Mouse (Mus musculus): Measurements from ENCODE around the gene Ogfr. TPM values are rescaled to one million over a fixed set of nuclear protein-coding genes. Genes with fewer than 3 reads are reported as not detected.

Gene Ogfr
- polyA plus RNA-seq, 1 experiment from 2014 or later, result 69.3 TPM

DNA sequence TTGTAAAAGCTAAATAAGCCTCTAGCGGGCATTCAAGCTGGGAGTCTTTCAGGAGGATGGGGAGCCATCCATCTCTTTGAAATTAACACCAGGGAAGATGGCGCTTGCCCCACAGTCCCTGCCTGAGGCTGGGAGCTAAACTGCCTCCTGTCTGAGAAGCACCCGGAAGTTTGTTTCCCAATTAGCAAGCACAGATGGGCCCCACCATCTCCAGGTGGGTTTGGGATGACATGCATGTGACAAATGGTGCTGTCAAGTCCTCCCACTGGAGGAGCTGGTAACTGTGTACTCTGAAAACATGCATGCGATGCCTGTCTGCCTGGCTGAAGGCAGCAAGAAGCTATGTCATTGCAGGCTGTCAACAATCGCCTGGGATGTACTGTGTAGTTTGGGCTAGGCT is 25.2 kb upstream of the Ogfr start:
- Histone ChIP-seq H3K9ac (replicated peaks; ENCODE audit: low read length) (no peak overlapping the region), H3K4me3 (ENCODE audit: low read length) (no peak overlapping the region), H3K4me2 (replicated peaks; ENCODE audit: low read depth, low read length) (no peak overlapping the region), H3K4me1 (ENCODE audit: insufficient read depth, low read length) (peaks cover 6% of the 10 kb centered on the region), H3K27me3 (ENCODE audit: insufficient read depth, low read length) (no peaks in the 10 kb centered on the region), H3K9me3 (ENCODE audit: low read length) (no peaks in the 10 kb centered on the region), H3K27ac (ENCODE audit: low read length) (no peak overlapping the region), H3K36me3 (ENCODE audit: insufficient read depth, low read length) (no peaks in the 10 kb centered on the region)
- WGBS, result 17% methylated on average over 5 of the region's 5 CpGs
- no peak for ATAC-seq (ENCODE audit: low FRiP score, low TSS enrichment)

DNA sequence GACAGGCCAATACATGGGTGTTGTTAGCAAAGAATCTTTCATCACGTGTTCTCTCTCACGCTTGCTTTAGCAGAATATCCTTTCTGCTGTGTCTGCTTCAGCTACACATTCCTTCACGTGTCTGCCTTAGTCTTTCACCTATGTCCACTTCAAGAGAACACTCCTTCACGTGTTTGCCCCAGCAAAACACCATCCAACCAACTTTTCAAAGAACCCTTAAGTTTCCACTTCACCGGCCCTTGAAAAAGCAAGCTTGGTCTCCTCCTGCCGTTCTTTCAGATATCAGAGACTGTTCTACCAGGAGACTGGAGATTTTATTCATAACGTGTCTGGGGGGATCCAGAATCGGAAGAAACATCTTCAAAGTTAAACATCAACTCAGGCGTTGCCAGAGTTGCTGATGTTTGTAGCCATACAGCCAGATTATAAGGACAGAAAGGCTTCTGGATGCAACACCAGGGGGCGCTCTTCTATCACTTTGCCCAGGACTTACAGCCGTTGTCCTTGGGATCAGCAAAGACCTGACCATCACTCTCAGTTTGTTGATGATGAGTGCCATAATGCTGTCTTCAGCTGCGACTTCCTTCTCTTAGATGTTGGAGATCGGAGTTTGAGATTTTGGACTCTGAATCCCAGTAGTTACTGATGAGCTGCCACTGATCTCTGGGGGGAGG is 22.7 kb upstream of the Ogfr start:
- H3K4me3 ChIP-seq (ENCODE audit: low read length), result no peak overlapping the region
- H3K27ac ChIP-seq (ENCODE audit: low read length), result no peak overlapping the region
- H3K4me2 ChIP-seq (replicated peaks; ENCODE audit: low read depth, low read length), result no peak overlapping the region
- H3K9me3 ChIP-seq (ENCODE audit: low read length), result no peaks in the 10 kb centered on the region
- whole genome bisulfite sequencing, result 38% methylated on average over 13 of the region's 13 CpGs
- H3K36me3 ChIP-seq (ENCODE audit: insufficient read depth, low read length), result no peaks in the 10 kb centered on the region
- ATAC-seq (ENCODE audit: low FRiP score, low TSS enrichment), result no peak; the same call in 1 of the 2 replicates
- H3K4me1 ChIP-seq (ENCODE audit: insufficient read depth, low read length), result peaks cover 18% of the 10 kb centered on the region
- no peaks in the 10 kb centered on the region for H3K27me3 ChIP-seq (ENCODE audit: insufficient read depth, low read length)
- no peak overlapping the region for H3K9ac ChIP-seq (replicated peaks; ENCODE audit: low read length)

DNA sequence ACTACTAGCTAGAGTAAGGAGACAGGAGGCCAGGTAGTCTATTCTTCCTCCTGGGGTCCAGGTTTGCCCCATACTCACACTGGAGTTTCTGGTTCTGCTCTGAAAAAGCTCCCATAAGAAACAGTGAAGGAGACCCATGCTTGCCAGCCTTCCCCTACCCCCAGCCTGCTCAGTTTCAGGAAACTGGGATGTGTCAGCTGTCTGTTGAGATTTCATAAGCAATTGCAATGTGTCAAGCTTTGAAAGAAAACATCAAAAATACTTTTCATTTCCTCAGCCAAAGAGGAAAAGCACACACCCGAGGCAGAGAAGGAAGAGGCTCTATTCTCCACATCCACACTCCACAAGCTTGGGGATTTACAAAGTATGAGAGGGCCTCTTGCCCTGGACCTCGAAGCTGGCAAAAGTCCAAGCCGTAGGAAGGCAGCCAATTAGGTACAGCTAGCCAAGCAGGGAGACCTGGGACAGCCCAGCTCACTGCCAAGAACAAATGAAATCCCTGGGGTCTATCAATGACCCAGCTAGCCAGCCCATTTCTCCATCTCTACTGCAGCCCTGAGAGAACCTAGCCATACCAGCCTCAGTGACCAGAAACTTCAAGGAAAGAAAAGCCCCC is 19.9 kb upstream of the Ogfr start:
- no peaks in the 10 kb centered on the region for H3K36me3 ChIP-seq (ENCODE audit: insufficient read depth, low read length)
- peak overlapping the region; percentile 78 for H3K27ac ChIP-seq (ENCODE audit: low read length)
- no peaks in the 10 kb centered on the region for H3K27me3 ChIP-seq (ENCODE audit: insufficient read depth, low read length)
- H3K4me2 ChIP-seq (replicated peaks; ENCODE audit: low read depth, low read length), result no peak overlapping the region
- no peak overlapping the region; the same call in 1 of the 2 replicates for H3K9ac ChIP-seq (replicated peaks; ENCODE audit: low read length)
- WGBS, result 23% methylated on average over 3 of the region's 3 CpGs
- no peaks in the 10 kb centered on the region for H3K9me3 ChIP-seq (ENCODE audit: low read length)
- peak; percentile 81 for ATAC-seq (ENCODE audit: low FRiP score, low TSS enrichment)
- H3K4me1 ChIP-seq (ENCODE audit: insufficient read depth, low read length), result peaks cover 18% of the 10 kb centered on the region
- no peak overlapping the region for H3K4me3 ChIP-seq (ENCODE audit: low read length)

DNA sequence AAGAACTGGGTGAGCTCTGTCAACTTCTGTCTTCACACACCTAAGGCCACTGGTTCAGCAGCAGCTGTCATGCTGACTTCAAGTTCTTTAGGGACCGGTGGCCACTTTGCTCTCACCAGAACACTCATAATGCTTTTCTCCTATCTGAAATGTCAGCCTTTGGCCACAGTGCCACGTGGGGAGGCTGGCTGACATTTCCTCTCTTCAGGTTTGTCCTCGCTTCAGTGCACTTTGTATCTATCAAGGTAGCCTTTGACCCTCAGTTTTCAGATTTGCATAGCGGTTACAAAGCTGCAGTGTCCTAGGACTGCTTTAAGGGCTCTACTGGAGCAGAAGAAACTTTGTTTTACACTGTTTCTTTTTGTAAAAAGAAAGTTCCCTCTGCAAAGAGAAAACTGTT is 12.6 kb upstream of the Ogfr start:
- no peak for ATAC-seq (ENCODE audit: low FRiP score, low TSS enrichment)
- Histone ChIP-seq H3K9ac (replicated peaks; ENCODE audit: low read length) (no peak overlapping the region), H3K36me3 (ENCODE audit: insufficient read depth, low read length) (no peaks in the 10 kb centered on the region), H3K27ac (ENCODE audit: low read length) (peak overlapping the region; percentile 2; the same call in 1 of the 2 replicates), H3K4me3 (ENCODE audit: low read length) (no peak overlapping the region), H3K27me3 (ENCODE audit: insufficient read depth, low read length) (no peaks in the 10 kb centered on the region), H3K4me1 (ENCODE audit: insufficient read depth, low read length) (peaks cover 10% of the 10 kb centered on the region; the same call in 1 of the 2 replicates), H3K4me2 (replicated peaks; ENCODE audit: low read depth, low read length) (no peak overlapping the region), H3K9me3 (ENCODE audit: low read length) (no peaks in the 10 kb centered on the region)
- 43% methylated on average over 4 of the region's 4 CpGs for WGBS

DNA sequence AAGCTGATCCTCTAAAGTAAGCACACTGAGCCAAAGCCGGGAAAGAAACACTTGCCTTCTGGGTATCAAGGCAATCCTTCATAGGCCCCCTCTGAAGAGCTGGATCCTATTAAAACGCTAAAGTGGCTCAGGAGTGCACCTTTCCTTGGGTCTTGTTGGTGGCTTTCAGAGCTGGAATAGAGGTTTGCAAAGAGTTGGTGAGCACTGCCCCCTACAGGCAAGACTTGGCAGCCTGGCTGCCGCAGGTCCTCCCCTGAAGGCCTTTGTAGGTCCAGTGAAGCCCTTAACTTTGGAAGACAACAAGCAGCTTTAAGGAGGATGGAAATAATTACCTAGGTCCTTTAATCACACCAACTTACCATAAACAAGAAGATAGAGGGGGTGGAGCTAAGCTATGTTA is 10.4 kb upstream of the Ogfr start:
- WGBS, result 1% methylated on average over 3 of the region's 3 CpGs
- no peaks in the 10 kb centered on the region for H3K27me3 ChIP-seq (ENCODE audit: insufficient read depth, low read length)
- H3K36me3 ChIP-seq (ENCODE audit: insufficient read depth, low read length), result no peaks in the 10 kb centered on the region
- H3K4me3 ChIP-seq (ENCODE audit: low read length), result no peak overlapping the region
- ATAC-seq (ENCODE audit: low FRiP score, low TSS enrichment), result no peak
- no peaks in the 10 kb centered on the region for H3K9me3 ChIP-seq (ENCODE audit: low read length)
- H3K4me1 ChIP-seq (ENCODE audit: insufficient read depth, low read length), result peaks cover 21% of the 10 kb centered on the region
- no peak overlapping the region for H3K4me2 ChIP-seq (replicated peaks; ENCODE audit: low read depth, low read length)
- H3K27ac ChIP-seq (ENCODE audit: low read length), result no peak overlapping the region
- no peak overlapping the region for H3K9ac ChIP-seq (replicated peaks; ENCODE audit: low read length)

DNA sequence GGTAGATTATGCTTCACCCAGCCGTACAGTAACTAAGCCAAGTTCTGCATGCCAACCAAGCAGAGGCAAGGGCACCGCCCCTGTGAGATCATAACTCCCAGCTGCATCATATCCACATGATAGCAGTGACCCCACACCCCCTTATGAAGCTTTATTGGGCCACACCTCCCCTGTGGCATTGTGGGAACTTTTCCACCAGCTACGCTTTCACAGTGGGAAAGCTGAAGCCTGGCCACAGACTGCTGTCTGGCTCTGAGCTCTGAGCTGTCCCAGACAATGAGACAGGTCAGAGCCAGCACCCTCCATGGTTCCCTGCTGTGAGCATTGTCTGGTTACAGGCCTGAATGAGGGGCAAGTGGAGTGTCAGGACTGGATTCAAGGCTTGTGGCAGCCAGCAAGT is 8.0 kb upstream of the Ogfr start, which contains the start of gene Mrgbp:
Gene Mrgbp, plus strand, starts transcription at position 303 of the 400 bp plus-strand sequence.
- Histone ChIP-seq H3K4me1 (ENCODE audit: insufficient read depth, low read length) (peaks cover 20% of the 10 kb centered on the region), H3K36me3 (ENCODE audit: insufficient read depth, low read length) (peaks cover 6% of the 10 kb centered on the region), H3K4me3 (ENCODE audit: low read length) (no peak within 1 kb of the TSS), H3K27me3 (ENCODE audit: insufficient read depth, low read length) (no peaks in the 10 kb centered on the region), H3K9ac (replicated peaks; ENCODE audit: low read length) (no peak within 1 kb of the TSS), H3K27ac (ENCODE audit: low read length) (no peak within 1 kb of the TSS), H3K4me2 (replicated peaks; ENCODE audit: low read depth, low read length) (peak within 1 kb of the TSS; percentile 77; the same call in 1 of the 2 replicates), H3K9me3 (ENCODE audit: low read length) (no peaks in the 10 kb centered on the region)
- ATAC-seq (ENCODE audit: low FRiP score, low TSS enrichment), result no peak
- WGBS, result 67% methylated on average over 3 of the region's 3 CpGs

DNA sequence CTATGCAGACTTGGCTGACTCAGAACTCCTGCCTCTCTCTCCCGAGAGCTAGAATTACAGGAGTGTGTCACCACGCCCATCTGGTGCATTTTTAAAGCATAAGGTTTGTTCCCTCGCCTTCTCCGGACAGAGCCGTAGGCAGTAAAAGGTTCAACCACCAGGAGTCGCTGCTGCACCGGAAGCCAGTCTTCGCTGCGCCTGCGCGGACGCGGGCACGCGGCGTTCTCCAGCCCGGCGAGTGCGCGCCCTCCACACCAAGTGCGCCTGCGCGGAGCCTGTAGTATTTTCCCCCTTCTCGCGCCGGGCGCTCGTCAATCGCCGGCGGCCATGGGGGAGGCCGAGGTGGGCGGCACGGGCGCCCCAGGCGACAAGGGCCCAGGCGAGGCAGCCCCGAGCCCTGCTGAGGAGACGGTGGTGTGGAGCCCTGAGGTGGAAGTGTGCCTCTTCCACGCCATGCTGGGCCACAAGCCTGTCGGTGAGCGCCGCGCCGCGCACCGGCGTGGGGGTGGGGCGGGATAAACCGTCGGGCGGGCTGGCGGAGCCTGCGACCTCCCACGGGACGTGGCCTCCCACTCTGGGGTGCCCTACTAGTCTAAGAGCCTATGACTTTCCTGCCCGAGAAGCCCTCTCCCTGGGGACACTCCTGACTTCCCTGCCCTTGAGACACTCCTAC is 6.4 kb upstream of the Ogfr start:
- peak overlapping the region; percentile 97 for H3K9ac ChIP-seq (replicated peaks; ENCODE audit: low read length)
- peaks cover 17% of the 10 kb centered on the region for H3K4me1 ChIP-seq (ENCODE audit: insufficient read depth, low read length)
- peaks cover 17% of the 10 kb centered on the region for H3K36me3 ChIP-seq (ENCODE audit: insufficient read depth, low read length)
- peak overlapping the region; percentile 77 for H3K4me2 ChIP-seq (replicated peaks; ENCODE audit: low read depth, low read length)
- H3K4me3 ChIP-seq (ENCODE audit: low read length), result peak overlapping the region; percentile 70
- under 1% methylated on average over 55 of the region's 57 CpGs for WGBS
- H3K27ac ChIP-seq (ENCODE audit: low read length), result peak overlapping the region; percentile 26
- H3K9me3 ChIP-seq (ENCODE audit: low read length), result no peaks in the 10 kb centered on the region
- no peaks in the 10 kb centered on the region for H3K27me3 ChIP-seq (ENCODE audit: insufficient read depth, low read length)
- peak; percentile 81 for ATAC-seq (ENCODE audit: low FRiP score, low TSS enrichment)

DNA sequence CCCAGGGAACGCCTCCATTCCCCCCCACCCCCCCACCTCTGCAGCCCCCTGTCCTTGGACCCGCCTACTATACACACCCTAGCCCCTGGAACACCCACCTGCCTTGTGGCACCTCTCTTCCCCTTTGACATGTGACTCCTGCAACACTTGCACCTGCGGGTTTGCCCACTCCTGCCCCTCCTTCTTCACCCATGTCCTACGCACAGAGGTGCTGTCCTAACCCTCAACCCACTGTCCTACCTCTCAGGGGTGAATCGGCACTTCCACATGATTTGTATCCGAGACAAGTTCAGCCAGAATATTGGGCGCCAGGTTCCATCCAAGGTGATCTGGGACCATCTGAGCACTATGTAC is 5.9 kb upstream of the Ogfr start:
- no peak overlapping the region; the same call in 1 of the 2 replicates for H3K27ac ChIP-seq (ENCODE audit: low read length)
- no peak for ATAC-seq (ENCODE audit: low FRiP score, low TSS enrichment)
- peak overlapping the region; percentile 70 for H3K4me3 ChIP-seq (ENCODE audit: low read length)
- H3K27me3 ChIP-seq (ENCODE audit: insufficient read depth, low read length), result no peaks in the 10 kb centered on the region
- H3K9ac ChIP-seq (replicated peaks; ENCODE audit: low read length), result peak overlapping the region; percentile 97
- peaks cover 17% of the 10 kb centered on the region for H3K36me3 ChIP-seq (ENCODE audit: insufficient read depth, low read length)
- no peaks in the 10 kb centered on the region for H3K9me3 ChIP-seq (ENCODE audit: low read length)
- H3K4me2 ChIP-seq (replicated peaks; ENCODE audit: low read depth, low read length), result peak overlapping the region; percentile 77
- peaks cover 17% of the 10 kb centered on the region for H3K4me1 ChIP-seq (ENCODE audit: insufficient read depth, low read length)
- WGBS, result 23% methylated on average over 6 of the region's 7 CpGs

DNA sequence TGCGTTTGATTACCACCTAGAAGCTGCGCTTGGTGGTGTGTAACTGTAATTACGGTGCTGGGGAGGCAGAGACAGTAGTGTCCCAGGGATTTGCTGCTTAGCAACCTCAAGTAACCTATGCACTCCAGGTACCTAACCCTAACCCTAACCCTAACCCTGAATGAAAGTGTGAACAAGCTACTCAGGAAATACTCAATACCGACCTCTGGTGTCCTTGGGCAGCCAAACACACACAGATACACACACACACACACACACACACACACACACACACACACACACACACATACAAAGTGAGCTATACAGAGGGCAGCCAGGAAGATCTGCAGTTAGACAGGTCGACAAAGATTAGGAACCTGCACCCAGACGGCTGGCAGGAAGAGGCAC is 316 bp upstream of the Ogfr start:
- peak overlapping the region; percentile 92 for H3K27ac ChIP-seq (ENCODE audit: low read length)
- peak overlapping the region; percentile 81 for H3K4me2 ChIP-seq (replicated peaks; ENCODE audit: low read depth, low read length)
- no peaks in the 10 kb centered on the region for H3K9me3 ChIP-seq (ENCODE audit: low read length)
- H3K9ac ChIP-seq (replicated peaks; ENCODE audit: low read length), result peak overlapping the region; percentile 89
- 0 out of 2 replicates have a peak, but pooled peaks have one; percentile 7 for ATAC-seq (ENCODE audit: low FRiP score, low TSS enrichment)
- H3K36me3 ChIP-seq (ENCODE audit: insufficient read depth, low read length), result peaks cover 41% of the 10 kb centered on the region
- peaks cover 13% of the 10 kb centered on the region for H3K4me1 ChIP-seq (ENCODE audit: insufficient read depth, low read length)
- peak overlapping the region; percentile 91 for H3K4me3 ChIP-seq (ENCODE audit: low read length)
- 50% methylated on average over 6 of the region's 6 CpGs for WGBS
- H3K27me3 ChIP-seq (ENCODE audit: insufficient read depth, low read length), result no peaks in the 10 kb centered on the region

Data from kidney, embryonic 16.5 days (tissue).